Mouse (Mus musculus) gastrocnemius, postnatal 25 days (tissue): ENCODE measurements around the gene Dst. TPM values are rescaled to one million over a fixed set of nuclear protein-coding genes. Genes with fewer than 3 reads are reported as not detected.

Experiments
- DNase-seq: peaks from one replicate; pipeline ENCODE4 v3.0.0; 2022
- total RNA-seq, 2 experiments: library from RNA; stranded (reverse); gene quantifications; 1 replicate in 1 of 2; 2 replicates in 1 of 2; pipeline ENCODE4 v1.2.3; 2021

The Dst gene
- total RNA-seq, 2 experiments from 2014 or later, result 184 to 215 TPM

GRCm38 (mm10) chr1:34103713-34104172 is 195.7 kb downstream of the Dst start:
- no peak for DNase-seq

- DNase-seq, result no peak
Observed at GRCm38 (mm10) chr1:34104846-34105245, 196.8 kb downstream of the Dst start.

- no peak for DNase-seq
Observed at GRCm38 (mm10) chr1:34106606-34107005, 198.6 kb downstream of the Dst start.

GRCm38 (mm10) chr1:34107076-34107475 is 199.1 kb downstream of the Dst start:
- no peak for DNase-seq

- no peak for DNase-seq
Observed at GRCm38 (mm10) chr1:34109599-34110210, 201.7 kb downstream of the Dst start.

GRCm38 (mm10) chr1:34110862-34111261 is 202.8 kb downstream of the Dst start:
- DNase-seq, result no peak

- no peak for DNase-seq
Observed at GRCm38 (mm10) chr1:34111954-34112353, 203.9 kb downstream of the Dst start.

- no peak for DNase-seq
Observed at GRCm38 (mm10) chr1:34116444-34116843, 208.4 kb downstream of the Dst start.

GRCm38 (mm10) chr1:34117056-34117455 is 209.0 kb downstream of the Dst start:
- no peak for DNase-seq

- DNase-seq, result no peak
Observed at GRCm38 (mm10) chr1:34117709-34118108, 209.7 kb downstream of the Dst start.

GRCm38 (mm10) chr1:34120066-34120465 is 212.0 kb downstream of the Dst start:
- peak; percentile 81 for DNase-seq

GRCm38 (mm10) chr1:34120602-34121001 is 212.6 kb downstream of the Dst start:
- DNase-seq, result no peak

- DNase-seq, result peak; percentile 76
Observed at GRCm38 (mm10) chr1:34121157-34122015, 213.4 kb downstream of the Dst start.

GRCm38 (mm10) chr1:34122198-34122597 is 214.2 kb downstream of the Dst start:
- DNase-seq, result no peak

GRCm38 (mm10) chr1:34122905-34123304 is 214.9 kb downstream of the Dst start:
- no peak for DNase-seq

GRCm38 (mm10) chr1:34123334-34123733 is 215.3 kb downstream of the Dst start:
- DNase-seq, result no peak

GRCm38 (mm10) chr1:34124376-34124775 is 216.4 kb downstream of the Dst start:
- no peak for DNase-seq

- DNase-seq, result no peak
Observed at GRCm38 (mm10) chr1:34125148-34125547, 217.1 kb downstream of the Dst start.

- DNase-seq, result no peak
Observed at GRCm38 (mm10) chr1:34127714-34128474, 219.9 kb downstream of the Dst start.

GRCm38 (mm10) chr1:34128796-34129195 is 220.8 kb downstream of the Dst start:
- no peak for DNase-seq

- no peak for DNase-seq
Observed at GRCm38 (mm10) chr1:34129691-34130090, 221.7 kb downstream of the Dst start.

- no peak for DNase-seq
Observed at GRCm38 (mm10) chr1:34130804-34131203, 222.8 kb downstream of the Dst start.

GRCm38 (mm10) chr1:34132875-34133274 is 224.8 kb downstream of the Dst start:
- DNase-seq, result no peak
